Mouse (Mus musculus) cerebellum, postnatal 14 days (tissue): Measurements from ENCODE around the gene C1qtnf1.
A peak's percentile ranks its signal among the peaks of the same experiment; 100 is the strongest.

ENCODE experiments used
- DNase-seq, 2 experiments: peaks; one replicate each; pipeline ENCODE4 v3.0.0; 2021; ENCODE audit warnings: mixed read lengths in 2 of 2

The C1qtnf1 gene

DNA sequence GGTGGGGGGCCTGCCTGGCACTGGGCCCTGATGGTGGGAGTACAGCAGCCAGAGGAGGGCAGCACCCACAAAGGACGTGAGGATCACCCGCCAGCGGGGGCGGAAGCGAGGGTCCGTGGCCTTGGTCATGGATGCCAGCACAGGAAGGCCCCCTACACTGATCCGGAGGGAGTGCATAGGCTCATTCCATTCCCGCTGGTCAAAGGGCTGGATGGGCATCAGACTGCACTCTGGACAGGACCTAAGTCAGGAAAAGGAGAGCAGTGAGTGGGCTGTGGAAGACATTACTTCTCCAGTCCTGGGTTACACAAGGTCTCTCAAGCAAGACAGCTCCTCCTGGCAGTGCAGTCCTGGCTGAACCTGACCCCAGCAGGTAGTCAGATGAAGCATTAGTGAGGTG is 16.7 kb upstream of the C1qtnf1 start:
- DNase-seq, result no peak

DNA sequence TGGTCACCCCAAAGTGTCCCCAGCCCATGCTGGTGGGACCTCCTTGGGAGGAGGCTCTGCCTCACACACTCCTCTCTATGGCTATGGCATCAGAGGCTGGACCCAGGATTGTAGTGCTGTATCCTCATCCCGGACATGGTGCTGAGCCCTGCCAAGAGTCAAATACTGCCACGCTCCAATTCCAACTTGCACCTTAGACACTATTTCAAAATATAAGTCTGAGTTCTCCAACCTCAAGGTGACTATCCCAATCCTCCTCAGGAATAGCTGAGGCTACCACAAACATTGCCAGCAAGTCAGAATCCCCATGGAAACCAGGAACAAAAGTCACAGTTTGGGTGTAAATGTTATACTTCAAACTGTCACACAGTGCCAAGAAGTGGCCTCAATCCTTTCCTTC is 15.4 kb upstream of the C1qtnf1 start:
- DNase-seq, result no peak

DNA sequence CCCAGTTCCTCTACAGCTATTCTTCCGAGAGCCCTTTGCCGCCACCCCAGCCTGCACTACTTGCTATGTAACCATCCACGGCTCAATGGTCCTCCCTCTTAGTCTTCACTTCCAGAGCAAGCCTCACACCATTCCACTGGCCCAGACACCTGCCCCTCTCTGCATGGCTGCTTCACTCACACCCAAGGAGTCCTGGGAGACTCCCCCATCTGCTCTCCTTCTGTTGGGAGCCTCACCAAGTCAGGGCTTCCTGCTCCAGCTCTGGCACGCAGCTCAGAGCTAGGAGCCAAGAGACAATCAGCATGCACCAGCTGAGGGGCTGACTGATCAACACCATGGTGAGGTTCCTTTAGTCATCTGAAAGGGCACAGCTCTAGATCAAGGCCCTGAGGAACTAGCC is 14.9 kb upstream of the C1qtnf1 start:
- DNase-seq, result peak; percentile 63 to 67

DNA sequence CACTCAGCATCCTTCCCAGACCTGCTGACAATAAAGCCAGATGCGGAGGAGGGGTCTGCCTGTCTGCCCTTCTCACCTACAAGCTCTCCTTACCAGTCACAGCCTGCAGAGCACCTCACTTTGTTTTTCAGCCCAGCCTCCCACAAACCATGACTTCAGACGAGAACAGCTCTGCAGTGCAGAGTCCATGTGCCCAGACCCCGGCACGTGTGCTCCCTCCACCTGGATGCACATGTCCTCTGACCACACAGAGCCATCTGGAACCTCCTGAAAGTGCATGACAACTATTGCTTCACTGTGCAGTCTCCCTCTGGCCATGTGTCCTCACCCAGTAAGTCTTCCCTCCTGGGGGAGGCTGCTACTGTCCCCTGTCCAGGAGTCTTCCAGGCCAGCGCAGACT is 13.7 kb upstream of the C1qtnf1 start:
- DNase-seq, result no peak

DNA sequence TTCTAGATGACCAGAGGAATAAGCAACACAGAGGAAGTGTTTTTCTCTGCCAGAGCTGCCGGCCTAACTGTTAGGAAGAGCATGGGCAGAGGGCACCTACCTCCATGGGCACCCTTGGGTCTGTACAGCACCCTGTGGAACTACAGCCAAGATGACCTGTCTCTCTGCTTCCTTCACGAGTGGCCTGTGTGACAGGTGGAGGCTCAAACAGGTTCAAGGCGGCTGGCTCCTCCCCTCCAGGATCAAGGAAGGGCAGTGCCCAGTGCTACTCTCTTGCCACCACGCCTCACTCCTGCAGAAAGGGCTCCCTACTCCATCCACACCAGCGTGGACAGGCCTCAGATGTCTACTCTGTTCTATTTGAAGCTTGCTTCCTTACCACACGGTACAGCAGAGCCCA is 12.4 kb upstream of the C1qtnf1 start:
- no peak for DNase-seq

DNA sequence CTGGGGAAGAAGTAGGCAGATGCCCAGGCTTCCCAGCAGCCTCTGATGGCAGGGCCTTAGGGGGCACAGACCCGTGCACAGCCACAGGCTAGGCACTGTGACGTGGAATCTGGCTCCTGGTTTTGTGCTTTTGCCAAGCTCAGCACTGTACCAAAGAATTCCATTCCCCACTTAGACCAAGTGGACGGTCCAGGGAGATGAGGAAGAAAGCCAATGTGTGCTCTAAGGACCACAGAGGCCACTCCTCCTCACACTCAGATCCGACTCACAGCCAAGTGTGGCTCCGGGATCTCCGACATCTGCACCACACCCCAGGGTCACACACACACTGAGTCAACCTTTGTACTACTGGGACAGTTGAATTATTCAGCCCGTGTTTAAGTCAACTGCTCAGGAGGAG is 12.0 kb upstream of the C1qtnf1 start:
- DNase-seq, result peak; percentile 45 to 64

DNA sequence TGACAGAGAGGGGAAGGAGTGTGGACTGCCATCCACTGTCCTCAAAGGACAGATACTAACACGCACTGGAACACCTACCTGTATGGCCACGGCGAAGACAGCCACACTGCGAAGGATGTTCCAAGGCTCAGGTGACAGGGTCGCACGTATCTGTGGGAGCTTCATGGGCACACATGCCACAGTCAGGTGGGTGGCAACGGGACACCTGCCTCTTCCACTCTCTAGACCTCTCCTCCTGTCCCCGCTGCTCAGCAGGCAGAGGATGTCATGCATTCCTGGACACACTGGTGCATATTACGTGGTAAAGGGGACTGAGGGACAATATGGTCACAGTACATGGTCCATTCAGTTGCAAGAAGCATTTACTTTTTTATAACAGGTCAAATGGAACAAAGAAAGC is 10.5 kb upstream of the C1qtnf1 start:
- DNase-seq, result no peak

DNA sequence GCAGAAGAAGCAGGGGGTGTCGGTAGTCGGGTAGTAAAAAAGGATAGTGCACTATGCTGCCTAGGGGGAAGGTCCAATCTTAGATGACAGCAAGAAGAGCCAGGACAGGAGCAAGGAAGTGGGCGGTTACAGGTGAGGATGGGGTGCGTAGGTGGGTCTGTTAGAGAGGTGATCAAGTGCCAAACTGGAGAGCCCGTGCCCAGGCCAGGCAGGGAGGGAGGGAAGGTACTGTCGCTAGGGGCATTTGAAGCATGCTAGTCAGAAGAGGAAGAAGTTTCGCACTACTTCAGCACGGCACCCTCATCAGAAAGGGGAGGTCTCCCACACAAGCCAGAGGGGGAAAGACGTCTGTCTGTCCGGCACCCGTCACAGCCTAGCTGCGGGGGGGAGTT is 9.6 kb upstream of the C1qtnf1 start:
- no peak for DNase-seq

DNA sequence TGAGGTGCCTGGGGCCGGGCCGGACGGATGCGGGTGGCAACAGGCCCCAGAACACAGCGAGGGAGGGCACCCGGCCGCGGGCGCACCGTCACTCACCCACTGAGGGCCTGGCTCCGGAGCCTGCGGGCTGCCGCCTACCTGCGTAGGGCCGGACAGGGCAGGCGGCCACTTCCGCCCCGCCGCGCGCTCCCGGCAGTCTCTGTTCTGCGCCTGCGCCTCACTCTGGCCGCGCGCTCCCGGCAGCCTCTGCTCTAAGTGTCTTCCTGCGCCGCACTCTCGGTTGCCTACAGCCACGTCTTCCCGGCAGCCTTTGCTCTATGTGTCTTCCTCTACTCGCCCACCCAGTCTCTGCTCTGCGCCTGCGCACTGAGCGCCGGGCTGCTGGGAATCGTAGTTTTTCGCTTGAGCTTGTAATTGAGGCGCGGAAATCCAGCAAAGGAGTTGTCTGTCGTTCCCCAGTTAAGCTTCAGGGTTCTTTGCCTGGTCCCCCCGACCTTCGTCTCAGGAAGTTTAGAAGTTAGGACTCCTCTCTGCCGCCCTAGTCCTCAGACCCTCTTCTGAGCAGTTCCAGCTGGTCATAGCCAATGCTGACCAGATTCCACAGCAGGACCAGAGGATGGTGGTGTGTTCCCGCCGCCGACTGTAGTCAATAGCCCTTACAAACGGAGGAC is 9.0 kb upstream of the C1qtnf1 start, which contains the start of gene Cant1:
Gene Cant1, minus strand, starts transcription at position 253 of the 671 bp plus-strand sequence.
- peak; percentile 97 to 98 for DNase-seq

DNA sequence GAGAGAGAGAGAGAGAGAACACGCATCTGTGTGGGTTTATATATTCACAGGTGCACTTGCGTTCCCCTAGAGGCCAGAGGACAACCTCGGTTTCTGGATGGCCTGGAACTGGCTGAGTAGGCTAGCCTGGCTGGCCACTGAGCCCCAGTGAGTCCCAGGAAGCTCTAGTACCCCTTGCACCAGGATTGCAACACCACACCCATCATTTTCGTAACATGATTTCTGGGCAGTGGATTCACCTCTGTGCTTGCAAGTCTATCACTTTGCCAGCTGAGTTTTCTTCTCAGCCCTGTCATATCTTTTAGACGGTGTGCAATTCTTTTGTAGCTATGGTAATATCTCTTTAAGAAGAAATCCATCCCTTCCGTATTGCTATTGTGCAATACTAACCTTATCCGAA is 7.7 kb upstream of the C1qtnf1 start:
- DNase-seq, result no peak

DNA sequence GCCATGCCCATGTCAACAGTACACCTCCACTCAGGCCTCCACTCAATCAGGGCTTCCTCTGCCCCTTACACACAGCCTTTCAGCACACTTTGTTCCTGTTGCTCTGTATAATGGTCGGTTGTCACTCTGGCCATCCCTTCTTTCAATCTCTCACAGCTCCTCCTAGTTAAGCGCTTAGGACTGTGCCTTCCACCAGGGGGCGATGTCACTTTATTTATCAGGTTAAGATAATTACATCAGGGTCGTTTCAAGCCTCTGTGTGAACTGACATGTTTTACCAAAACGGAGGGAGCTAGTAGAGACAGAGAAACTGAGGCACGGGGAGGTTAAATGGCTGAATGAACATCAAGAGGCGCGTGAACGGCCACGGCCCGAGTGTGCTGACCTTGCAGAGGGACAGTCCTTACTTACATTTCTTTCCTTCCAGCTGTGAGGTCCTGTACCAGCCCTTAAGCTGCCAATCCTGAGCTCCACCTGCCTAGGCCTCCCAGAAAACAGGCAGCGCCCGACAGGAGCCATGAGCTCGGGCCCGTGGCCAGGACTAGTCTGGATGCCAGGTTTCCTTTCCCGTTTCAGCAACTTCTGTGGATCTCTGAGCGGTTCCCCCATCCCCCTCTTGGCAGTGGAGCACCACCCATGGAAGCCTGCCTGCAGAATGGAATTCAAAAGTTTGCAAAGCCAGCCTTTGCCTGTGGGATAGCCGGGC is 4.6 kb upstream of the C1qtnf1 start:
- peak; percentile 89 to 93 for DNase-seq

DNA sequence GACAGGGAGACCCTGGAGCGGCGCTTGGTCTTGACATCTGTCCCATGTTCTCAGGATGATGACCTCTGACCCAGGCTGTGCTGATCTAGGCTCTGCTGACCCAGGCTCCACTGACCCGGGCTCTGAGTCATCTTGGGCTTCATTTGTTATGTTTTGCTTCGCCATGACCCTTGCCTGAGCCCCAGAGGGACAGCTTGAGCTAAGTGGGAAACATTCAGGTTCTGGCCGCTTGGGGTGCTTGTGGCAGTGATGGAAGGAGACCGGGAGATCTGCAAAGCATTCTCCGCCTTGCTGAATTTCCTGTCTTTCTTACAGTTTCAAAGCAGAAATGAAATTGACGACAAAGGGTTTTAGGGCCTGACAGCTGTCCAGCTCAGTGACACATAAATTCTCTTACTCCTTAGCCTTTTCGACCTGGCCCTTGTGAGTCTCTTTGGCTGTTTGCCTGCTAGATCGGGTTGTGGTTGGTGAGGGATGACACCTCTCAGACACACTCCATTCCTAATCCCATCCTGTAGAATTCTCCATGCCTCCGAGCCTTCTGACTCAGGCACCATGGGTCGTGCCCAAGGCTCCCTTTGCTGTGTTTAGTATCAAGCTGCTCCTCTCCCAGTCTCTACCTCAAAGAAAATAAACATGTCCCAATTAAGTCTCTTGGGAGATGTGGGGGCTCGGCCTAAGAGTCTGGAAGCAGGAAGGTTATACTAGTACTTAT is 3.2 kb upstream of the C1qtnf1 start:
- DNase-seq, result no peak

DNA sequence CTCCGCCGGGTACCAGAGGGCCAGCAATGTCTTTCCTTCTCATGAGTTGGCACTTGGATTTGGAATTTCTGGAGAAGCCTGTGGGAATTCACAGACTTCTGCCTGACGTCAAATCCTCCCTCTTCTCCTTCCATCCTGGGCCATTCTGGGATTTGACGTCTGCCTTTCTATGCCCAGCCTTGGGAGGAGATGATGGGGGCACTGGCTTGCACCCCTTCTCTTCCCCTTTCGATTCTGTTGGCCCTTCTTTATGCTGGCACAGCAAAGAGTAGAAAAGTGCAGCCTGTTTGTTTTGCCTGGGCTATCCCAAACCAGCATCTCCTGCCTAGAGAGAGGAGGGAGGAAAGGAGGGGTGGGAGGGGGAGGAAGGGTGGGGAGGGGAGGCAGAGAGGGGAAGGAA is 1.2 kb upstream of the C1qtnf1 start:
- DNase-seq, result no peak

DNA sequence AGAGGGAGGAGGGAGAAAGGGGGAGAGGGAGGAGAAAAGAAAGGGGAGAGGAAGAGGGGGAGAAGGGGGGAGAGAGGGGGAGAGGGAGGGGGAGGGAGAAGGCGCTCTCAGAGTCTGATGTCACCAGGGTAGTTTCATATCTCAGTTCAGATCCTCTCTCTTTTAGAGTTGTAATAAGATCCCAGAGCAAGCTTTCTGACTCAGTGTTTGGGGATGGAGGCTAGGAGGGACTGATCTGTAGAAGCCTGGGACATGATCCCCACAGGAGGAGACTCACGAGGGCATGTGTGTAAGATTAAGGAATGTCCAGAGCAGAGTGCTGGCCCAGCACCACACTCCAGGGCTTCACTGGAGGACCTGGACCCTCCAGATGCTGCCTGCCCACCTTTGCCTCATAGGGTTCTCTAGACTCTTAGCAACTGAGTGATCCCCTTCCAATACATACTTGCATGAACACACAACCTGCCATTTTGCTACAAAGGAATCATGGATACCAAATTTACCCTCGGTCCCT is 680 bp upstream of the C1qtnf1 start:
- no peak for DNase-seq

DNA sequence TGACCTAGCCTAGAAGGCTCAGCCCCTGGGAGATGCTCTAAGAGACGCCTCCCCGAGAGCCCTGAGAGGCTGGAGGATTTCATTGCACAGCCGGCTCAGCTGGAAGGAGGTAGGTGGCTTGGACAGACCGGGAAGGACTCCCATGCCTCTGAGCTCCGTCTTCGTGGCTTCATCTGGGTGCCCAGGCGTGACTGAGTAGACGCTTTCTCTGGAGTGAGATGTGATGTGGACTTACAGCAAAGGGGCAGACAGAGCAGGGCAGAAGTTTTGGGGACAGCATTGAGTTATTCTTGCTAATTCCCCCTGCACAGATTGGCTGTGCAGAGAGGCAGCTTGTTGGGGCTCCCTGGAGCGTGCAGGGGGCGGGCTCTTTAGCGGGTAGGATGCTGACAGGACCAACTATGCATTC is 461 bp downstream of the C1qtnf1 start:
- DNase-seq, result no peak

DNA sequence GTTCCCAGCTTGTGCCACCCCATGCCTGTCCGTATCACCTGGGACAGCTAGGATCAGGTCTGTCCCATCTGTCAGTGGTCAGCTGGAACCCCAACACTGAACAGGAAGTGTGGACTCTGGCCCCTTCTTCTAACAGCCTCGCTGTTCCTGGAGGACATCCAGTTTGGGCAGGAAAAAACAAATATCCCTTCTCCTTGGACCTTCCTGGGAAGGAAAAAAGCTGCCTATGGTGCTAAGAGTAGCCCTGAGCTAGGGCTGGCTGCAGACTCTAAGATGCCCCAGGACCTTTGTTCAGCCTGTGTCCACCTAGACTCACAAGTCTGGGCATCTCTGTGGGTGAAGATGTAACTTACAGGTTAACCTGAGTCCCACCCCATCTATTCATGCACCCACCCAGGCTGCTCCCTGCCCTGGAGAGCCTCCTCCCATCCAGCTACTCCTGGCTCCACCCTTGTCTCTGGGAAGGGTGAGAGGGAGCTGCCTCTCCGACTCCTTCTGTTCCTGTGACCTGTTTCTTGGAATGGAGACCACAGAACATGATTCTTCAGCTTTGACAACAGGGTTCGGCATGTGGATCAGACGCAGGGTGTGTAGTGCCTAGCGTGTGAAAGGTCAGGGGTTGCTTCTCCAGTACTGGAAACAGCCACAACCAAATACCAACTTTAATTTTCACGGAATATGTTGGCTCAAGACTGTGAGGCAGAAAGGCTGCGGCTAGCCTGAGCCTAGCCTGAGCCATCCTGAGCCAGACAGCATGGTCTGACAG is 1.1 kb downstream of the C1qtnf1 start:
- no peak for DNase-seq

DNA sequence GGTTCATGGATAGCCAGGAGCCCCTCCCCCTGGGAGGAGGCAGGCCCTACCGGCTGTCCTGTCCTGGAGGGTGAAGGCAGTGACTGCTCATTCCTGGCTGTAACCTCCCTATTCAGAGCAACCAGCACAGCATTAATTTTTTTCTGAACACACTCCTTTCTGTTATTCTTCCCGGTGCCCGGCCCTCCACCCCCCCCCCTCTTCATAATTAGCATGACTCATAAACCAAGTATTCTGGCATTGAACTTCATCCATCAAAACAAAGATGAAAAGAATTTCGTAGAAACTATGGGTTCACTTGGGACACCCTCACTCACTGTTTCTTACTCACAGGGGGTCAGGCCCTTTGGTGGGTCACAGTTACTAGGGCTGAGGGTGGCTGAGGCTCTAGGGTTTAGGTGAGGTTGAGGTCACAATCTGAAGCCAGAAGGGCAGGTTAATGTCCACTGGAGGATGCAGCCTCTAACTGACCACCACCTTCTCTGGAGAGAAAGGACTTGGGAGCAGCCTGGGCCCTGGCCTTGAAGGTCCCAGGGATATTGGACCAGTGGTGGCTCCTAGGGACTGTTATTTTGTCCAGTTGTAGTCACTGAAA is 2.4 kb downstream of the C1qtnf1 start:
- DNase-seq, result no peak

DNA sequence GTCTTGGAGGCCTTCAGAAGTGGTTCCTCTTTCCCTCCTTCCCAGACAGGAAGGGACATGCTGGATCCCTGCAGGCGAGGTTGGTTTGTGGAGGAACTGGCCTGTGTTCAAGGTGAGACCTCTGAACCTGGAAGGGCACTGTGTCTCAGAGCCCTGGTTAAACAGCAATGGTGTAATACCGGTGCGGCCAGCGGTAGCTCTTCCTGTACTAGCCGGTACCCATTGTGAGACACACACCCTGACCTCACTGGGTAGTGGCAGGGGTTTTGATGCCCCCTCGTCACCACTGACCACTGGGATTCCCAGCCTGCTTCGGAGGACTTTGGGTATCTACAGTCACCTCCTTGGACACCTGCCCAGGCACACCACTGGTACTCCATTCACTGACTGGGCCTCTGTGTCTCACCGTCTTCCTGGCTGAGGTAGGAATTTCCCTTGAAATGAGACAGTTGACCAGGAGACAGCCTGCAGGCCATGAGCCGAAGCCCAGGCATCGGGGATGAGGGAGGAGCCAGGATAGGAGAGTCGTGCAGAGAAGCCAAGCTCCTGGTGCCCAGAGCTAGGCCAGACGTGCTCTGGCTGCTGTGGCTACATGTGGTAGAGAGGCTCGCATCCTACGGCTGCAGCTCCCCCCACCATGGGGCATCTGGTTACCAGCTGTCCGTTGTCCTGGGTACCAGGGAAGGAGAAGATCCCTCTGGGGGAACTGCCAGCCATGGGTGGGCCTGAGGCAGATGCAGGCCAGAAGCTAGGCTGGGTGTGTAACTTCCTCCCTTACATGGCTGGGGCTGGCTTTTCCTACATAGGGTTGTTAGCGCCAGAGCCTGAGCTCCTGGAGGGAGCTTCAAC is 3.3 kb downstream of the C1qtnf1 start:
- no peak for DNase-seq

DNA sequence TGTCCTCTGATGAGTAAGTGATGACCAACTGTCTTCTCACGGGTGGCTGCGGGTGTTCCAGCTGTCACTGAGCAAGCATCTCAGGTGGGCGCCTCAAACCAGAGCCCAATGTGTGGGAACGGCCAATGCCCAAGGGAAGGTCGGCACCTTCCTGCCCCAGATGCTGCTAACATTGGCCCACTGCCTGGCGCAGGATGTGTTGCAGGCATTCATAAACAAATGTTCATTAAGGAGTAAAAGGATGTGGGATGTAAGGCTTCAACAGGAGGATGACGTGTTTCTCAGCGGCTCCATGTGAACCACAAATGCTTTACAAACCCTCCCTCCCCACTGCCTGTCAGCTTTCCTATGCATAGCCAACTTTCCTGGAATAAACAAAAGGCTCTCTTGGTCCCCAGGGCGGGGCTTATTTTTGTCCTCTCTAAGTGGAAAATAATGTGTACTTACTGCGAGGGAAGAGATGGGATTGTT is 5.4 kb downstream of the C1qtnf1 start:
- DNase-seq, result no peak

DNA sequence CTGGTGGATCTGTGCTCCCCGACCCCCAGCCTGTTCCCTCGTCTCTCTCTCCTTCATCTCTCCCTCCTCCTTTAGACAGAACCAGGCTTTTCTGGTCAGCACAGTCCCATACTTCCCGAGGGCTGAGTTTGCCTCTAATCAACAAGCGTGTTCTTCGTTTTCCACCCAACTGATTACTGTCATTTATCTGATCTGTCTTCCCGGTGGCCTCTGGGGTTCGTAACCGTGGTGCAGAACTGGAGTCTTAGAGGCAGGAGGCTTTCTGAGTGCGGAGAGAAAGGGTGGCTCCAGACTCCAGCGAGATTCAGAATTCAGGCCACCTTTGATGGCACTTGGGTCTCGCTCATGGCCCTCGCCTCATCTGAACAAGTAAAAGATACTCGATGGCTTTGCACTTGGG is 6.1 kb downstream of the C1qtnf1 start:
- no peak for DNase-seq

DNA sequence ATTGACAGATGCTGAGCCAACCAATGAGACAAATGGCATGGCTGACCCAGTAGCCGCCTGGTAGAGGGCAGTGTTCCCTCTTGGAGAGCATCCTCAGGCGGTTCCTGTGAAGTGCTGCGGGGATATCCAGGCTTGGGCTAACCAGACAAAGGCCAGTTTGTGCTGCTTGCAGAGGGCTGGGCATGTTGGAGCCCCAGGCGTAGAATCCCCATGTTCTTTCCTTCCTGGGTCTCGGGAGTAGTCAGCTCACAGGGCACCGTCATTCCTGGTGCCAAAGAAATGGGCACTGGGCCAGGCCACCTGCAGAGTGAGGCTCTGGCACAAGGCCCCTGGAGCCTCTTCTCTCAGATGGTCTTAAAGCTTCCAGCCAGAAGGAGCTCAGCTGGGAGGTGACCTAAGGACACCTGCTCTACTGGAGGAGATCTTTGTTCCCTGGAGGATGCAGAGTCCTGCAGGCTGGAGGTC is 8.5 kb downstream of the C1qtnf1 start:
- peak; percentile 85 to 88 for DNase-seq
